Mouse (Mus musculus) E14TG2a.4 (cell line): ENCODE results near the gene Dnajb2.

Source experiments
- CTCF ChIP-seq: conservative IDR thresholded peaks from 2 replicates; pipeline ENCODE4 v1.5.1; 2014; ENCODE audit warnings: low read length
- NANOG ChIP-seq: IDR thresholded peaks from 2 replicates; pipeline ENCODE4 v1.6.1; 2014; ENCODE audit warnings: borderline replicate concordance, low read length, mixed read lengths
- POU5F1 ChIP-seq: IDR thresholded peaks from 2 replicates; pipeline ENCODE4 v1.6.1; 2014; ENCODE audit warnings: low read length, borderline replicate concordance

DNA sequence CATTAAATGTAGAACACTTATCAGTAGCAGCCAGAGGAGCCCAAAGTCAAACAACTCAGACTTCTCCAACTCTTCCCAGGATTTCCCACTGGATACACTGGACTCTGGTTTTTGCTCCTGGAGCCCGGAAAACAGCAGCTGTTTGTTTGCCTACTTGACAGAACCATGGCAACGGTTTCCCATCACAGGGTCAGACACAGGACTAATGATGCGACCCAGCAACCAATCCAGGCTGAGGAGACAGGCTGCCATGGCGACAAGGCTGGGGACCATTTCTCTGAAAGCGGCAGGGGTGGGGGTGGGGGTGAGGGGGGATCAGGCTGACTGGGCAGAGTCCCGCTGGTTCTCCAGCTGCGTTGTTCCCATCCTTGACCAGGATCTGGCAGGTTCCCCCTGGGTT, 53.2 kb downstream of the Dnajb2 start:
- TF ChIP-seq CTCF (no peak), NANOG (no peak), POU5F1 (no peak)
